Mouse (Mus musculus) lung, postnatal 0 days (tissue): ENCODE data around the gene Rab11fip5. TPM values are rescaled to one million over a fixed set of nuclear protein-coding genes. Genes with fewer than 3 reads are reported as not detected.

ENCODE experiments used
- ATAC-seq: fragments of 200-750 bp; cut with Nextera tagmentation; 2 replicates; pipeline ENCODE4 v1.8.0; 2017; ENCODE audit warnings: moderate library complexity
- DNase-seq: peaks from one replicate; pipeline ENCODE4 v3.0.0-alpha.2; 2016; ENCODE audit warnings: low spot score
- H3K27ac ChIP-seq: fragments of 300-500 bp; sonication (generic); 2 replicates; pipeline ENCODE4 v1.5.1; 2014; ENCODE audit warnings: antibody characterized with exemption, mild to moderate bottlenecking, low read length, mixed read lengths
- H3K27me3 ChIP-seq: fragments of 300-500 bp; sonication (generic); replicated peaks from 2 replicates; pipeline ENCODE4 v1.6.1; 2014; ENCODE audit warnings: low read length, mixed read lengths; ENCODE audit not compliant: insufficient read depth
- H3K36me3 ChIP-seq: fragments of 300-500 bp; sonication (generic); 2 replicates; pipeline ENCODE4 v1.6.1; 2014; ENCODE audit warnings: low read length, mixed read lengths; ENCODE audit not compliant: insufficient read depth
- H3K4me1 ChIP-seq: fragments of 300-500 bp; sonication (generic); 2 replicates; pipeline ENCODE4 v1.6.1; 2014; ENCODE audit warnings: antibody characterized with exemption, low read depth, low read length, mixed read lengths; ENCODE audit not compliant: insufficient read depth
- H3K4me2 ChIP-seq: fragments of 300-500 bp; sonication (generic); replicated peaks from 2 replicates; pipeline ENCODE4 v1.6.1; 2014; ENCODE audit warnings: low read depth, mild to moderate bottlenecking, low read length, moderate library complexity, mixed read lengths
- H3K4me3 ChIP-seq: fragments of 300-500 bp; sonication (generic); 2 replicates; pipeline ENCODE4 v1.5.1; 2014; ENCODE audit warnings: low read depth, low read length
- H3K9ac ChIP-seq: fragments of 300-500 bp; sonication (generic); replicated peaks from 2 replicates; pipeline ENCODE4 v1.6.1; 2014; ENCODE audit warnings: low read depth, mild to moderate bottlenecking
- H3K9me3 ChIP-seq: fragments of 300-500 bp; sonication (generic); 2 replicates; pipeline ENCODE4 v1.6.1; 2016; ENCODE audit warnings: low read length, mixed read lengths
- CTCF ChIP-seq: IDR thresholded peaks from 2 replicates; pipeline ENCODE4 v1.5.1; 2016; ENCODE audit warnings: antibody characterized with exemption, mild to moderate bottlenecking
- EP300 ChIP-seq: IDR thresholded peaks from 2 replicates; pipeline ENCODE4 v1.6.1; 2016; ENCODE audit warnings: antibody characterized with exemption, mild to moderate bottlenecking, control low read depth
- WGBS: fragments of 180-500 bp; shearing (Covaris S2); extraction: QIAGEN DNeasy Blood & Tissue Kit; methylation state at CpG from one replicate; pipeline ENCODE4 v1.1.7; 2014; 5-methylcytosine and 5-hydroxymethylcytosine counted together
- polyA plus RNA-seq: library from polyadenylated mRNA; unstranded; fragments of >200 nt; fragmentation: Nextera tagmentation; extraction: Ambion mirVana; gene quantifications from 2 replicates; pipeline ENCODE4 v1.2.1, GENCODE M21; 2015

The Rab11fip5 gene
- polyA plus RNA-seq, 1 experiment from 2014 or later, result 11.2 TPM

- H3K4me3 ChIP-seq, result no peak overlapping the region
- no peak overlapping the region for H3K4me2 ChIP-seq
- TF ChIP-seq CTCF (no peak), EP300 (no peak)
- ATAC-seq (no peak), DNase-seq (no peak)
- no peaks in the 10 kb centered on the region for H3K27me3 ChIP-seq
- no peaks in the 10 kb centered on the region for H3K9me3 ChIP-seq
- no peak overlapping the region for H3K9ac ChIP-seq
- no peaks in the 10 kb centered on the region for H3K4me1 ChIP-seq
- H3K36me3 ChIP-seq, result 0 out of 2 replicates have a peak, but pooled peaks cover 5% of the 10 kb centered on the region
- H3K27ac ChIP-seq, result no peak overlapping the region
Observed at GRCm38 (mm10) chr6:85344929-85345328, 29.5 kb downstream of the Rab11fip5 start.

- TF ChIP-seq CTCF (no peak), EP300 (no peak)
- Histone ChIP-seq H3K27me3 (no peaks in the 10 kb centered on the region), H3K27ac (no peak overlapping the region), H3K9me3 (no peaks in the 10 kb centered on the region), H3K4me2 (no peak overlapping the region), H3K36me3 (0 out of 2 replicates have a peak, but pooled peaks cover 5% of the 10 kb centered on the region), H3K4me1 (no peaks in the 10 kb centered on the region), H3K9ac (no peak overlapping the region), H3K4me3 (no peak overlapping the region)
- WGBS, result 86% methylated on average over 8 of the region's 8 CpGs
- DNase-seq (no peak), ATAC-seq (no peak)
Observed at GRCm38 (mm10) chr6:85343027-85343426, 31.4 kb downstream of the Rab11fip5 start.

- H3K27me3 ChIP-seq, result no peaks in the 10 kb centered on the region
- ATAC-seq, result no peak
- no peaks in the 10 kb centered on the region for H3K9me3 ChIP-seq
- no peak for DNase-seq
- H3K4me1 ChIP-seq, result no peaks in the 10 kb centered on the region
- TF ChIP-seq CTCF, result no peak
- no peak for TF ChIP-seq EP300
- no peak overlapping the region for H3K4me2 ChIP-seq
- 74% methylated on average over 13 of the region's 13 CpGs for WGBS
- H3K36me3 ChIP-seq, result 0 out of 2 replicates have a peak, but pooled peaks cover under 1% of the 10 kb centered on the region
- H3K9ac ChIP-seq, result no peak overlapping the region
- no peak overlapping the region for H3K27ac ChIP-seq
- no peak overlapping the region for H3K4me3 ChIP-seq
Observed at GRCm38 (mm10) chr6:85341814-85342501, 32.5 kb downstream of the Rab11fip5 start.

DNA sequence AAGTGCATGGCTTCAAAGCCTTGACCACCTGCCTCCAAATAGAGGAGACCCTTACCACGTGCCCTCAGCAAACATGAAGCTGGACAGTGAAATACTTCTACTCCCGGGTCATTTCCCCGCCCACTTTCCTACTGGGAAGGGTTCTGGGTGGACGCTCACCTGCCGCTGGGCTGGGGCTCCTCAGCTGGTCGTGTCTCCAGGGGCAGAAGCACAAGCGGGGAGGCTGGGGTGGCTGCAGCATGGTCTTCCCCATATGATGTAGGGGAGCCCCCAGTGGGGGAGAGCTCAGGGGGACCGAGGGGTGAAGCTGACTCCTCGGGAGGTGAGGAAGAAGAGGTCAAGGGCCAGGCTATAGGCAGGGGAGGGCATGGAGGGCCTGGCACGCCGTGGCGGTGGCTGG lies 34.2 kb downstream of the Rab11fip5 start:
- no peaks in the 10 kb centered on the region for H3K36me3 ChIP-seq
- no peak overlapping the region for H3K4me2 ChIP-seq
- no peak for TF ChIP-seq EP300
- TF ChIP-seq CTCF, result no peak
- ATAC-seq (no peak), DNase-seq (no peak)
- no peaks in the 10 kb centered on the region for H3K27me3 ChIP-seq
- H3K9ac ChIP-seq, result no peak overlapping the region
- no peaks in the 10 kb centered on the region for H3K4me1 ChIP-seq
- WGBS, result 54% methylated on average over 12 of the region's 12 CpGs
- no peak overlapping the region for H3K4me3 ChIP-seq
- H3K9me3 ChIP-seq, result no peaks in the 10 kb centered on the region
- H3K27ac ChIP-seq, result no peak overlapping the region

DNA sequence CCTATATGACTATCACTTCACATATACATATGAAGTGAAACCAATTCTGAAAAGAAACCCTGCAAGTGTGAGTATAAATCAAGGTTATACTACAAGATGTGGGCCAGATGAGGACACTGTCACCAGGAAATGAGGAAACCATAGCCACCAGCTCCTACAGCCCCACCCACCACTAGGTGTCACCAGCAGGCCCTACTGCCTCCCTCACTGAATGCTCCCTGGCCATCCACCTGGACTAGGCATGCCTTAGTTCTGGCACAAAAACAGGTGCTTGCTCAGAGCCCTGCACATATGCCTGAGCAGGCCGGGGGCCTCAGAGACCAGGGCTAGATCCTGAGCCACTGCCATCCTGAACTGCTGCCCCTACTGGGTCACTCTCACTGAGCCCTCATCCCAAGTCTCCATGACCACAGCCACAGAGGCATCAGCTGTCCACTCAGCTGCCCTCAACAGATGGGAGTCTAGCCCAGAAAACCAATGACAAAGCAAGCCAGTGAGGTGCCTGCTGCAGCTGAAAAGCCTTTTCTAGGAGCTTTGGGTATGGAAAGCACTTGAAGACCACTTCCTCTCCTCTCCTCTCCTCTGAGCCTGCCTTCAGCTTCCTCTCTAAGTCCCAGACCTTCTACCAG lies 35.0 kb downstream of the Rab11fip5 start:
- no peak for TF ChIP-seq EP300
- TF ChIP-seq CTCF, result peak; percentile 69
- Histone ChIP-seq H3K4me2 (no peak overlapping the region), H3K9ac (no peak overlapping the region), H3K27ac (no peak overlapping the region), H3K4me3 (no peak overlapping the region), H3K27me3 (no peaks in the 10 kb centered on the region), H3K36me3 (no peaks in the 10 kb centered on the region), H3K4me1 (no peaks in the 10 kb centered on the region), H3K9me3 (no peaks in the 10 kb centered on the region)
- 75% methylated on average over 1 of the region's 1 CpGs for WGBS
- peak; percentile 40 for DNase-seq
- peak; percentile 37; the same call in 1 of the 2 replicates for ATAC-seq

DNA sequence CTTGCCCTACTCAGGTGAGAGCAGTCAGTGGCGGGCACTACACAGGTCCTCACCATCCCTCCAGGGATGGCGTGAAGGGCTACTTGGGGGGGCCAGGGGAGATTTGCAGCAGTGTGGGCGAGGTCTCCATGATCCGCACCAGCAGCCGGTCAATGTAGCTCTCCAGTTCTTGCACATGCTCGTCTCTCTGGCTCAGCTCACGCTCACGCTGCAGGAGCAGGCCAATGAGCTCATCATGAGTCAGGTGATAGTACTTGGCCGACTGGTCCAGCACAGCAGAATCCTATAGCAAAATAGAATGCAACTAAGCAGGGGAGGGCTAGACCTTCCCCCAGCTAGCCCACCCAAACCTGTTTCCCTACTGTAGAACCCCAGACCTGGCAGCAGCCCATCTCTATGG lies 37.5 kb downstream of the Rab11fip5 start:
- Histone ChIP-seq H3K4me2 (no peak overlapping the region), H3K27me3 (no peaks in the 10 kb centered on the region), H3K27ac (no peak overlapping the region), H3K9ac (no peak overlapping the region), H3K9me3 (no peaks in the 10 kb centered on the region), H3K4me3 (no peak overlapping the region), H3K36me3 (no peaks in the 10 kb centered on the region), H3K4me1 (peaks cover 4% of the 10 kb centered on the region; the same call in 1 of the 2 replicates)
- 75% methylated on average over 9 of the region's 9 CpGs for WGBS
- ATAC-seq, result no peak
- no peak for TF ChIP-seq CTCF
- no peak for TF ChIP-seq EP300
- no peak for DNase-seq
